Comparison of ENCODE assay signal across 9 mouse cellular contexts in genomic region chr10:58393026-58394014, GRCm38 (mm10). TPM values are rescaled to one million over a fixed set of nuclear protein-coding genes. Genes with fewer than 3 reads are reported as not detected.
DNase-seq lines count a peak whose midpoint lies in the region; ATAC-seq and TF ChIP-seq lines count a peak whose summit lies in the region.
"Had no signal": no experiment of that assay in that cellular context is flagged by ENCODE, and none has a peak within 500 bp of the region (broad histone marks: within the 10 kb centered on the region; RNA-seq: fewer than 3 reads in every experiment).

No protein-coding gene starts in this region.

- H3K36me3 ChIP-seq in heart, embryonic 11.5 days (ENCODE audit: control insufficient read depth, insufficient read depth, low read length), result no peaks in the 10 kb centered on the region
- no peaks in the 10 kb centered on the region; the same call in 1 of the 2 replicates for H3K36me3 ChIP-seq in liver, postnatal 0 days (replicated peaks; ENCODE audit: insufficient read depth, low read length)
- H3K36me3 ChIP-seq in stomach, embryonic 15.5 days, result no peaks in the 10 kb centered on the region
- no peaks in the 10 kb centered on the region for H3K36me3 ChIP-seq in midbrain, embryonic 16.5 days (ENCODE audit: control insufficient read depth, insufficient read depth, low read length)

- TF ChIP-seq EP300 in liver, postnatal 0 days (IDR thresholded peaks at IDR 0.05; ENCODE audit: low read depth), result peak; percentile 60; the same call in 1 of the 2 replicates

- peaks cover 41% of the 10 kb centered on the region for H3K4me1 ChIP-seq in heart, embryonic 11.5 days (ENCODE audit: control insufficient read depth, insufficient read depth, low read length)
- peaks cover 24% of the 10 kb centered on the region for H3K4me1 ChIP-seq in liver, postnatal 0 days (ENCODE audit: insufficient read depth)
- 0 out of 2 replicates have a peak, but pooled peaks cover 3% of the 10 kb centered on the region for H3K4me1 ChIP-seq in stomach, embryonic 15.5 days
- H3K4me1 ChIP-seq in midbrain, embryonic 16.5 days (ENCODE audit: control insufficient read depth, insufficient read depth, low read length), result no peaks in the 10 kb centered on the region

- ATAC-seq in heart, embryonic 11.5 days (replicated peaks; ENCODE audit: insufficient number of reproducible peaks, low FRiP score, low TSS enrichment), result no peak
- ATAC-seq in liver, postnatal 0 days, result peak; percentile 69
- no peak for ATAC-seq in stomach, embryonic 15.5 days (ENCODE audit: insufficient read depth, low FRiP score, low read depth)
- no peak for ATAC-seq in midbrain, embryonic 16.5 days
- ATAC-seq: forebrain, postnatal 0 days had no signal

- H3K4me2 ChIP-seq in heart, embryonic 11.5 days, result peak overlapping the region; percentile 63
- H3K4me2 ChIP-seq in liver, postnatal 0 days (ENCODE audit: low read depth, low read length), result peak overlapping the region; percentile 38
- no peak overlapping the region for H3K4me2 ChIP-seq in stomach, embryonic 15.5 days
- H3K4me2 ChIP-seq in midbrain, embryonic 16.5 days (ENCODE audit: low read length), result no peak overlapping the region

- DNase-seq in spleen, postnatal 36 days (ENCODE audit: low spot score in 2 of 2), result peak; percentile 37 to 42
- no peak for DNase-seq in spleen, postnatal 14 days (ENCODE audit: low spot score in 2 of 2)
- peak; percentile 31 for DNase-seq in liver, postnatal 0 days
- DNase-seq in ovary, postnatal 10 days (ENCODE audit: low spot score), result no peak
- DNase-seq in kidney, postnatal 4 days, result no peak
- DNase-seq: forebrain, postnatal 0 days had no signal

- TF ChIP-seq CTCF in liver, postnatal 0 days (IDR thresholded peaks at IDR 0.05; ENCODE audit: low read depth), result no peak

- no peaks in the 10 kb centered on the region for H3K9me3 ChIP-seq in heart, embryonic 11.5 days (replicated peaks; ENCODE audit: control insufficient read depth, low read length)
- no peaks in the 10 kb centered on the region for H3K9me3 ChIP-seq in liver, postnatal 0 days (ENCODE audit: low read length)
- no peaks in the 10 kb centered on the region for H3K9me3 ChIP-seq in stomach, embryonic 15.5 days
- no peaks in the 10 kb centered on the region for H3K9me3 ChIP-seq in midbrain, embryonic 16.5 days (replicated peaks; ENCODE audit: control insufficient read depth, low read length, poor library complexity, severe bottlenecking)

- no peak overlapping the region for H3K4me3 ChIP-seq in heart, embryonic 11.5 days (ENCODE audit: low read depth, low read length)
- no peak overlapping the region for H3K4me3 ChIP-seq in liver, postnatal 0 days (ENCODE audit: low read depth, low read length)
- H3K4me3 ChIP-seq in stomach, embryonic 15.5 days (replicated peaks), result no peak overlapping the region
- H3K4me3 ChIP-seq in midbrain, embryonic 16.5 days (ENCODE audit: low read depth, low read length), result no peak overlapping the region

- H3K9ac ChIP-seq in heart, embryonic 11.5 days (ENCODE audit: low read depth, low read length), result no peak overlapping the region
- H3K9ac ChIP-seq in liver, postnatal 0 days (replicated peaks), result no peak overlapping the region
- no peak overlapping the region for H3K9ac ChIP-seq in stomach, embryonic 15.5 days
- H3K9ac ChIP-seq in midbrain, embryonic 16.5 days (ENCODE audit: low read depth, low read length), result no peak overlapping the region
- H3K9ac ChIP-seq: forebrain, postnatal 0 days had no signal

- WGBS in heart, embryonic 11.5 days (ENCODE audit: insufficient replicate concordance), result 47% methylated on average over 7 of the region's 7 CpGs
- 44% methylated on average over 7 of the region's 7 CpGs for WGBS in liver, postnatal 0 days (ENCODE audit: insufficient replicate concordance)
- 72% methylated on average over 7 of the region's 7 CpGs for whole genome bisulfite sequencing in stomach, embryonic 15.5 days
- WGBS in midbrain, embryonic 16.5 days, result 82% methylated on average over 7 of the region's 7 CpGs

- H3K27ac ChIP-seq in heart, embryonic 11.5 days (ENCODE audit: low read depth, low read length), result peak overlapping the region; percentile 90
- peak overlapping the region; percentile 50 for H3K27ac ChIP-seq in liver, postnatal 0 days (ENCODE audit: low read depth)
- peak overlapping the region; percentile 23; the same call in 1 of the 2 replicates for H3K27ac ChIP-seq in stomach, embryonic 15.5 days
- H3K27ac ChIP-seq in midbrain, embryonic 16.5 days (ENCODE audit: low read length), result no peak overlapping the region

- H3K27me3 ChIP-seq in heart, embryonic 11.5 days (ENCODE audit: control insufficient read depth, insufficient read depth, low read length), result no peaks in the 10 kb centered on the region
- H3K27me3 ChIP-seq in liver, postnatal 0 days (ENCODE audit: insufficient read depth, low read length), result no peaks in the 10 kb centered on the region
- H3K27me3 ChIP-seq in stomach, embryonic 15.5 days (replicated peaks), result no peaks in the 10 kb centered on the region
- H3K27me3 ChIP-seq in midbrain, embryonic 16.5 days (ENCODE audit: control insufficient read depth, insufficient read depth, low read depth, low read length), result no peaks in the 10 kb centered on the region

RNA-seq across cellular contexts. Expression of gene Ranbp2, which starts 53.4 kb away (rescaled TPM):
- polyA plus RNA-seq in heart, embryonic 11.5 days (2014; fragmentation: Nextera tagmentation; extraction: Ambion mirVana), result 21.9 and 35.5 TPM in 2 replicates
- 8.7 and 9.6 TPM in 2 replicates for polyA plus RNA-seq in liver, postnatal 0 days (2015; fragmentation: Nextera tagmentation; extraction: Ambion mirVana)
- polyA plus RNA-seq in stomach, embryonic 15.5 days (2015; fragmentation: Nextera tagmentation; extraction: Ambion mirVana), result 23.2 and 24.4 TPM in 2 replicates
- polyA plus RNA-seq in midbrain, embryonic 16.5 days (2015; fragmentation: Nextera tagmentation; extraction: Ambion mirVana), result 14.2 and 18.6 TPM in 2 replicates

Comparison
In these comparisons a context has a peak if more than half of its experiments do, and no peak if none do; other contexts are left out.
1. DNase-seq: peak in spleen, postnatal 36 days (2 of 2) and liver, postnatal 0 days (single experiment); none in spleen, postnatal 14 days (0 of 2), ovary, postnatal 10 days (single experiment) and kidney, postnatal 4 days (0 of 2).
2. H3K4me2 ChIP-seq: peak in heart, embryonic 11.5 days (single experiment) and liver, postnatal 0 days (single experiment); none in stomach, embryonic 15.5 days (single experiment) and midbrain, embryonic 16.5 days (single experiment).